Comparison of ENCODE assay signal across 19 mouse cellular contexts in the genomic region with DNA sequence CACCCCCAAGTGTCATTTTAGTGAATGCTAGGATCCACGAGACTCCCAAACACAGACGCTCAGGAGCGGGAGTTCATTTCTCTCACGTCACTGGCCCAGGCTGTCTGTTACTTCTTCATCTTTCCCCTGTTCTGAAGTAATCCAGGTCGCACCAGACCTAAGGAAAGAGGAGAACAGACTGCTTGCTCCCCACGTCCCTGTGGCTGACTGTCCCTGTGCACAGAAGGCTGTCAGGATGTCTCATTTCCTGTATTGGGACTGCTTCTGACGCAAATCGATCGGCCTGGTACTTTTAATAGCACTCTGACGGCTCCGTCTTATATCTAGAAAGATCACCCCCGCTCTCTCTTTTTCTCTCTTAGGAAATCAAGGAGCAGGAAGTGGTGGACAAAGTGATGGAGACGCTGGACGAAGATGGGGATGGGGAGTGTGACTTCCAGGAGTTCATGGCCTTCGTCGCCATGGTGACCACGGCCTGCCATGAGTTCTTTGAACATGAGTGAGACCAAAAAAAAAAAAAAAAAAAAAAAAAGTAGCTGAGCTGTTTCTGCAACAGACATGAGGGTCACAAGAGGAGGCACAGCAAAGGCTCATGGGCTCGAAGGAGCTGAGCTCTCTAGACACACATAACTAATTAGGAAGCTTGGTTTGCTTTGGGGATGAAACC. TPM values are rescaled to one million over a fixed set of nuclear protein-coding genes. Genes with fewer than 3 reads are reported as not detected.
A peak's percentile ranks its signal among the peaks of the same experiment; 100 is the strongest.
DNase-seq lines count a peak whose midpoint lies in the region; ATAC-seq and TF ChIP-seq lines count a peak whose summit lies in the region.
"Had no signal": no experiment of that assay in that cellular context is flagged by ENCODE, and none has a peak within 500 bp of the region (broad histone marks: within the 10 kb centered on the region; RNA-seq: fewer than 3 reads in every experiment).

No protein-coding gene starts in this region.

- peaks cover 6% of the 10 kb centered on the region; the same call in 1 of the 2 replicates for H3K4me1 ChIP-seq in lung, postnatal 0 days (ENCODE audit: insufficient read depth, low read depth, low read length)
- H3K4me1 ChIP-seq in lung, adult 2 months (ENCODE audit: control insufficient read depth, insufficient read depth, low read length) = peaks cover 12% of the 10 kb centered on the region
- H3K4me1 ChIP-seq in limb, embryonic 10.5 days = peaks cover 21% of the 10 kb centered on the region

- intact Hi-C loops in heart, postnatal 14 days (cut with DNase I) = no loop called here

- TF ChIP-seq CTCF in lung, postnatal 0 days (IDR thresholded peaks at IDR 0.05) = no peak
- TF ChIP-seq CTCF in lung, adult 2 months (IDR thresholded peaks at IDR 0.05; ENCODE audit: insufficient read depth, low read length) = no peak

- H3K27me3 ChIP-seq in lung, postnatal 0 days (replicated peaks; ENCODE audit: insufficient read depth, low read length) = no peaks in the 10 kb centered on the region
- H3K27me3 ChIP-seq in limb, embryonic 10.5 days (ENCODE audit: low read depth, poor library complexity, severe bottlenecking) = no peaks in the 10 kb centered on the region
- H3K27me3 ChIP-seq: embryonic facial prominence, embryonic 12.5 days; Patski had no signal

- H3K9ac ChIP-seq in lung, postnatal 0 days (replicated peaks; ENCODE audit: low read depth) = no peak overlapping the region
- H3K9ac ChIP-seq: embryonic facial prominence, embryonic 12.5 days had no signal

- no peak for TF ChIP-seq POLR2A in lung, adult 2 months (IDR thresholded peaks at IDR 0.05; ENCODE audit: borderline replicate concordance, extremely low read depth, low read depth, low read length)

- 47% methylated on average over 18 of the region's 18 CpGs for WGBS in lung, postnatal 0 days
- WGBS in lung, adult 2 months = 55% methylated on average over 18 of the region's 18 CpGs
- 67% methylated on average over 18 of the region's 18 CpGs for WGBS in limb, embryonic 10.5 days

- H3K4me2 ChIP-seq in lung, postnatal 0 days (replicated peaks; ENCODE audit: low read depth, low read length) = no peak overlapping the region
- H3K4me2 ChIP-seq: embryonic facial prominence, embryonic 12.5 days; liver, embryonic 11.5 days had no signal

- H3K4me3 ChIP-seq in lung, postnatal 0 days (ENCODE audit: low read depth, low read length) = no peak overlapping the region
- H3K4me3 ChIP-seq in lung, adult 2 months (replicated peaks; ENCODE audit: extremely low read depth, low read depth, low read length) = no peak overlapping the region
- H3K4me3 ChIP-seq in limb, embryonic 10.5 days = no peak overlapping the region
- H3K4me3 ChIP-seq: embryonic facial prominence, embryonic 12.5 days; heart, embryonic 10.5 days had no signal

- peak; percentile 23 for ATAC-seq in lung, postnatal 0 days
- no peak for ATAC-seq in monocyte, adult 5-6 weeks (replicated peaks; ENCODE audit: insufficient number of reproducible peaks, low FRiP score, low TSS enrichment, poor library complexity, severe bottlenecking)
- ATAC-seq: Patski had no signal

- peak; percentile 93 for DNase-seq in heart, adult 11 months
- DNase-seq in heart, postnatal 14 days = no peak
- DNase-seq in lung, postnatal 0 days (ENCODE audit: low spot score) = peak; percentile 44
- DNase-seq in lung, adult 2 months = no peak
- DNase-seq in R1 (ENCODE audit: low read depth, low spot score) = peak; percentile 24
- DNase-seq in limb, embryonic 10.5 days (ENCODE audit: low spot score) = peak; percentile 60
- no peak for DNase-seq in frontal cortex, postnatal 25 days (ENCODE audit: low spot score in 2 of 2)
- DNase-seq: cerebellum, adult 8-10 months; gastrocnemius, postnatal 14 days; heart, postnatal 4 days; thymus, postnatal 14 days had no signal

- H3K9me3 ChIP-seq in lung, postnatal 0 days (ENCODE audit: low read length) = no peaks in the 10 kb centered on the region
- H3K9me3 ChIP-seq in limb, embryonic 10.5 days (replicated peaks) = no peaks in the 10 kb centered on the region
- H3K9me3 ChIP-seq: embryonic facial prominence, embryonic 12.5 days; heart, embryonic 10.5 days had no signal

- 0 out of 2 replicates have a peak, but pooled peaks cover 3% of the 10 kb centered on the region for H3K36me3 ChIP-seq in lung, postnatal 0 days (ENCODE audit: insufficient read depth, low read length)
- peaks cover 13% of the 10 kb centered on the region for H3K36me3 ChIP-seq in limb, embryonic 10.5 days

- no peak overlapping the region for H3K27ac ChIP-seq in lung, postnatal 0 days (ENCODE audit: low read length)
- H3K27ac ChIP-seq in limb, embryonic 10.5 days = peak overlapping the region; percentile 30; the same call in 1 of the 2 replicates
- H3K27ac ChIP-seq: embryonic facial prominence, embryonic 12.5 days; heart, embryonic 10.5 days; macrophage; stomach, postnatal 0 days had no signal

- TF ChIP-seq EP300 in lung, postnatal 0 days (IDR thresholded peaks at IDR 0.05) = no peak

RNA-seq across cellular contexts. Expression of gene S100b, which starts 6.0 kb away (rescaled TPM):
- 1 to 10 TPM in 1 of 2 experiments, under 1 TPM in 1; 1.00 to 1.8 TPM for total RNA-seq in heart, postnatal 14 days (2021)
- 1.3 and 1.9 TPM in 2 replicates for polyA plus RNA-seq in lung, postnatal 0 days (2015; fragmentation: Nextera tagmentation; extraction: Ambion mirVana)
- polyA plus RNA-seq in lung, adult 2 months (2012; rRNA removed) = 1.4 and 3.1 TPM in 2 replicates
- not detected in 2 replicates for polyA plus RNA-seq in limb, embryonic 10.5 days (2016; fragmentation: Nextera tagmentation; extraction: Ambion mirVana)
- not detected in 3 replicates for total RNA-seq in monocyte, adult 5-6 weeks (2017)
- total RNA-seq: neutrophil, adult 5-6 weeks had no signal
- polyA plus RNA-seq: liver, embryonic 11.5 days; macrophage had no signal

RNA-seq across cellular contexts. Expression of gene Prmt2, which starts 22.0 kb away (rescaled TPM):
- total RNA-seq in heart, postnatal 14 days (2021) = 10 to 100 TPM; 13.4 to 13.8 TPM
- 50.8 and 58.8 TPM in 2 replicates for polyA plus RNA-seq in lung, postnatal 0 days (2015; fragmentation: Nextera tagmentation; extraction: Ambion mirVana)
- 81.3 and 101 TPM in 2 replicates for polyA plus RNA-seq in lung, adult 2 months (2012; rRNA removed)
- 38.8 and 43.9 TPM in 2 replicates for polyA plus RNA-seq in limb, embryonic 10.5 days (2016; fragmentation: Nextera tagmentation; extraction: Ambion mirVana)
- 4.3 to 12.5 TPM (median 5.0 TPM) in 3 replicates for total RNA-seq in monocyte, adult 5-6 weeks (2017)

Comparison
In these comparisons a context has a peak if more than half of its experiments do, and no peak if none do; other contexts are left out.
1. DNase-seq: peak in heart, adult 11 months (single experiment), lung, postnatal 0 days (single experiment), R1 (single experiment) and limb, embryonic 10.5 days (single experiment); none in heart, postnatal 14 days (0 of 2), lung, adult 2 months (single experiment) and frontal cortex, postnatal 25 days (0 of 2).